Mouse (Mus musculus): ENCODE measurements around the gene Wfikkn2.
"Not testable (repeated sequence)": the region's sequence is repeated elsewhere in the genome, so short reads cannot be mapped to it uniquely, and the experiment has no call there.

Gene Wfikkn2

GRCm38 (mm10) chr11:94245955-94246788 lies at the start of gene Wfikkn2:
Gene Wfikkn2 (minus strand): TSS chr11:94246005.
- DNase-seq (ENCODE audit: low spot score), result peak; percentile 76

GRCm38 (mm10) chr11:94294996-94295845 lies 49.4 kb upstream of the Wfikkn2 start:
- no peak for DNase-seq (ENCODE audit: low spot score)

GRCm38 (mm10) chr11:94290062-94290740 lies 44.4 kb upstream of the Wfikkn2 start:
- DNase-seq (ENCODE audit: low spot score), result no peak

GRCm38 (mm10) chr11:94287105-94287504 lies 41.3 kb upstream of the Wfikkn2 start:
- DNase-seq (ENCODE audit: low spot score), result no peak

- DNase-seq (ENCODE audit: low spot score), result no peak
Observed at GRCm38 (mm10) chr11:94285886-94286574, 40.2 kb upstream of the Wfikkn2 start.

GRCm38 (mm10) chr11:94283536-94284099 lies 37.8 kb upstream of the Wfikkn2 start:
- DNase-seq (ENCODE audit: low spot score), result no peak

GRCm38 (mm10) chr11:94282291-94282690 lies 36.5 kb upstream of the Wfikkn2 start:
- DNase-seq (ENCODE audit: low spot score), result no peak

GRCm38 (mm10) chr11:94281199-94282181 lies 35.7 kb upstream of the Wfikkn2 start, which contains the start of gene Gm21885:
Gene Gm21885 (plus strand): TSS chr11:94281873.
- DNase-seq (ENCODE audit: low spot score), result no peak

GRCm38 (mm10) chr11:94276869-94277337 lies 31.1 kb upstream of the Wfikkn2 start:
- DNase-seq (ENCODE audit: low spot score), result peak; percentile 98

- DNase-seq (ENCODE audit: low spot score), result no peak
Observed at GRCm38 (mm10) chr11:94275686-94276085, 29.9 kb upstream of the Wfikkn2 start.

- DNase-seq (ENCODE audit: low spot score), result no peak
Observed at GRCm38 (mm10) chr11:94275226-94275625, 29.4 kb upstream of the Wfikkn2 start.

GRCm38 (mm10) chr11:94274206-94274867 lies 28.5 kb upstream of the Wfikkn2 start:
- DNase-seq (ENCODE audit: low spot score), result no peak

- DNase-seq (ENCODE audit: low spot score), result no peak
Observed at GRCm38 (mm10) chr11:94272960-94273927, 27.4 kb upstream of the Wfikkn2 start.

GRCm38 (mm10) chr11:94271015-94271414 lies 25.2 kb upstream of the Wfikkn2 start:
- no peak for DNase-seq (ENCODE audit: low spot score)

GRCm38 (mm10) chr11:94269906-94270305 lies 24.1 kb upstream of the Wfikkn2 start:
- DNase-seq (ENCODE audit: low spot score), result no peak

GRCm38 (mm10) chr11:94268761-94269160 lies 23.0 kb upstream of the Wfikkn2 start:
- no peak for DNase-seq (ENCODE audit: low spot score)

GRCm38 (mm10) chr11:94266155-94266554 lies 20.4 kb upstream of the Wfikkn2 start:
- not testable (repeated sequence) for DNase-seq (ENCODE audit: low spot score)

GRCm38 (mm10) chr11:94265134-94265785 lies 19.5 kb upstream of the Wfikkn2 start:
- DNase-seq (ENCODE audit: low spot score), result peak; percentile 81

Measured in embryo, embryonic 10.5 days (tissue).